Mouse (Mus musculus): Measurements from ENCODE around the gene Uaca. TPM values are rescaled to one million over a fixed set of nuclear protein-coding genes. Genes with fewer than 3 reads are reported as not detected.

Gene Uaca
- polyA plus RNA-seq, 1 experiment from 2014 or later = 15.0 TPM

DNA sequence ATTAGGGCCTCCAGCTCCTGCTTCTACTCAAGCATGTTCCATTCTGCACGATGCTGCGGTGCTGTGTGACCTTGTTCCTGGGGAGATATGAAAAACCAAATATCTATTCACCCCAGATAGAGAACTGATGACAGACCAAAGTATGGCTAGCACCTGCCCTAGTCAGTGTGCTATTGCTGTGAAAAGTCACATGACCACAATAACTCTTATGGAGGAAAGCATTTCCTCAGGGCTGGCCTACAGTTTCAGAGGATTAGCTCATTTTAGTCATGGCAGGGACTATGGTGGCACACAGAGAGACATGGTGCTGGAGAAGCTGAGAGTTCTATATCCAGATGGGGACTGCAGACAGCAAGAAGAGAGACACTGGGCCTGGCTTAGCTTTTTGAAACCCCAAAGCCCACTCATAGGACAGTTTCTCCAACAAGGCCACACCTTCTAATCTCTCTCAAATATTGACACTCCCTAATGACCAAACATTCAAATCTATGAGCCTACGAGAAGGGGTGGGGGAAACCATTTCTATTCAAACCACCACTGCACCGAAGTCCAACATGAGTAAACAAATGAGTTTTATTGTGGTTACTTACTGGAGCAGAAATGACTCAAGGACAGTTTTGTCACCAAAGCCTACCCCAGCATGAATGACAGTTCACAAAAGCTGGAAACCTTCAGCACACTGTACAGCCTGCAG, 135.1 kb downstream of the Uaca start:
- Histone ChIP-seq H3K4me1 (replicated peaks; ENCODE audit: control insufficient read depth, insufficient read depth, low read length) (peaks cover 4% of the 10 kb centered on the region; the same call in 1 of the 2 replicates), H3K9me3 (ENCODE audit: control insufficient read depth, low read length) (no peaks in the 10 kb centered on the region), H3K27me3 (replicated peaks; ENCODE audit: control insufficient read depth, insufficient read depth, low read length) (no peaks in the 10 kb centered on the region), H3K4me2 (ENCODE audit: low read length) (no peak overlapping the region), H3K9ac (replicated peaks; ENCODE audit: low read depth, low read length) (no peak overlapping the region), H3K36me3 (ENCODE audit: control insufficient read depth, insufficient read depth) (no peaks in the 10 kb centered on the region), H3K4me3 (replicated peaks; ENCODE audit: low read length) (no peak overlapping the region), H3K27ac (ENCODE audit: low read length) (no peak overlapping the region)
- ATAC-seq = no peak
- 70% methylated on average over 4 of the region's 4 CpGs for WGBS

Other genes with a start within 250 kb of the Uaca start
- 63.5 and 72.6 TPM in 2 replicates for gene Lrrc49, start 106.4 kb upstream of the Uaca start, polyA plus RNA-seq (2015; fragmentation: Nextera tagmentation; extraction: Ambion mirVana)
- gene Larp6, start 81.6 kb upstream of the Uaca start, polyA plus RNA-seq (2015; fragmentation: Nextera tagmentation; extraction: Ambion mirVana) = 8.4 and 10.3 TPM in 2 replicates

All from forebrain, embryonic 16.5 days (tissue).